Mouse (Mus musculus): ENCODE results near the gene Prps1.

- TF ChIP-seq CTCF (IDR thresholded peaks at IDR 0.05; ENCODE audit: low read depth, low read length) (no peak), POLR2A (IDR thresholded peaks at IDR 0.05; ENCODE audit: insufficient read depth, low read length) (no peak)
These were observed 67.8 kb downstream of the Prps1 start for GRCm38 (mm10) chrX:140524231-140524630.

Measured in ES-Bruce4 (cell line).